Mouse (Mus musculus) frontal cortex, adult 2 months (tissue): Measurements from ENCODE around the gene Gm13283. TPM values are rescaled to one million over a fixed set of nuclear protein-coding genes. Genes with fewer than 3 reads are reported as not detected.
"Not testable (repeated sequence)": the region's sequence is repeated elsewhere in the genome, so short reads cannot be mapped to it uniquely, and the experiment has no call there.

ENCODE experiments used
- DNase-seq, 2 experiments: peaks; one replicate each; pipeline ENCODE4 v3.0.0; 2022; ENCODE audit warnings: low spot score in 1 of 2; ENCODE audit errors: extremely low spot score in 1 of 2
- polyA plus RNA-seq: library from polyadenylated mRNA; depleted of rRNA; stranded (reverse); fragments of >200 nt; gene quantifications from 2 replicates; pipeline ENCODE4 v1.2.3, GENCODE M21; 2012; rRNA removed

The Gm13283 gene
- not detected in 2 replicates for polyA plus RNA-seq

DNA sequence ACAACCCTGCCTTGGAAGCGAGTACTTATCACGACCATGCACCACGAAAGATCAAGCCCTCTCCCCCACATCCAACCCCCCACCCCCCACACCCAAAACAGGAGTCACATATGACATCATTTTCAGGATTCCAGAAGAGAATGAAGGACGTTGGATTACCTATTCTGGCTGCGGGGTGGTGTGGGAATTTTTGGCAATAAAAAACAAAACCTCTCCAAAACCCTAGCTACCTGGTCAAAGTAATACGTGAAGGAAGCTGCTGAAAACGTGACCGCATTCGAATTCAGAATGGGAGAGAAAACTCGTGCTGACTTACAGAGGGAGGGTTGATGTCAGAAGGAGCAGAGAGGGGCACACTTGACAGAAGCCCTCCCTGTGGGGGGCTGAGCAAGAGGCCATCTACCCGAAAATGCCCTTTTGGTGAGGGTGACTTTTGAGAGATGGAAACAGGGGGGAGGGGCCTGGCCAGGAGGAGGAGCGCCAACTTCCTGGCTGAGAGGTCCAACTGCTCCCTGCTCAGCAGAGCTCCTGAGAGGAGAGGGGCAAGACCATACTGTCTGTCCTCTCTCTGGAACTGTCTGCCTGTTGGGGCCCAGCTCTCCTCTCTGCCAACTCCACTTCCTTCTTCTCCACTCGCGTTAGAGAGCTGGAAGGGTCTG, at the start of gene Gm13283:
Gm13283 (plus strand) TSS at position 510 of the 659 bp plus-strand sequence.
- peak; percentile 24 to 43 for DNase-seq

DNA sequence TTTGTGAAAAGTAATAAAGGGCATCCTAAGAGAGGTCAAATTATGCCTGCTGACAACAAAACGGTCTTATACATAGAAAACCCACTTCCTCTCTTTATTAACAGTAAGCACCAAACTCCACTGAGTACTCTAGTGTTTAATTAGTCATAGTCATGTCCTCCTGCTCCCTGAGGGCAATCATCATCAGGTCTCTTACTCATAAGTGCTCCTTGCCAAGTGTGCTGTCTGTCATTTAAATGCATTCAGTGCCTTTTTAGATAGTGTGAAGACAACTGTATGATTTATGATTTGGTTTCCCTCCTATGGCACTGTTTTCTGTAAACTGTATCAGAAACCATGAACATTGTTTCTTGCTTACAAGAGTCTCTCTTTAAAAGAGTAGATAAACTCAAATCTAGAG, 45.6 kb upstream of the Gm13283 start:
- DNase-seq = no peak

DNA sequence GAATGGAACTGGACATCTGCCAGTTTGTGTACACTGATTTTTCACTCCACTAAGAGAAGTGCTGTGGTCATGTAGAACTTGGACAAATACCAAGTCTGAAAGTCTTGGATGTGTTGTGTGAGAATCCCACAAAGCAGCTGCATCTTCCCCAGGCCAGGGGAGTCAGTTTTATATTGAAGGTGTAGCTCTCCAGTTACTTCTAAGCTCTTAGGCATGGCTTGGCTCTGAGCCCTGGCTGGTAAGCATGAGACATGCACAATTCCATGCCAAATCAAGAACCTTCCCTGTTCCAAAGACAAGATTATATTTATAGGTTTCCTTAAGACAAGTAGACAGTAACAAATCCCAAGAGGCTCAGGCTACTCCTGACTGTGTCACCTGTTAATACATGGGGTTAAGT, 44.9 kb upstream of the Gm13283 start:
- no peak for DNase-seq

DNA sequence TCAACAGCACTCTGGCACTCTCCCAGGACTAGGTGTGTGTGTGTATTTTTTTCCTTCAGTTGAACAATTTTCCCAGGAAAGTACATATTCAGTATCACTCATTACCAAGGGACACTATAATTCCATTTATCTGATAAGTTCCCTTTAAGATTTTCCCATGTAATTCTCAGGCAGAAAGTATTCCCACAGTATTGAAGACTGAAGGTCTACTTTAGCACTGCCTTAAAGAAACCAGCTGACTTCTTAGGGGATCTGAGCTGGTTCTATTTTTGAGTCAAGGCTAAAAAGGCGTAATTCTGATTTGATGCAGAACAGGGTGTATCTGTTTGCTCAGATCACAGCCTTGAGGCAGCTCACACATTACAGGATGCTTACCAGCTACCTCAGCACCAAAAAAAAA, 41.2 kb upstream of the Gm13283 start:
- no peak for DNase-seq

DNA sequence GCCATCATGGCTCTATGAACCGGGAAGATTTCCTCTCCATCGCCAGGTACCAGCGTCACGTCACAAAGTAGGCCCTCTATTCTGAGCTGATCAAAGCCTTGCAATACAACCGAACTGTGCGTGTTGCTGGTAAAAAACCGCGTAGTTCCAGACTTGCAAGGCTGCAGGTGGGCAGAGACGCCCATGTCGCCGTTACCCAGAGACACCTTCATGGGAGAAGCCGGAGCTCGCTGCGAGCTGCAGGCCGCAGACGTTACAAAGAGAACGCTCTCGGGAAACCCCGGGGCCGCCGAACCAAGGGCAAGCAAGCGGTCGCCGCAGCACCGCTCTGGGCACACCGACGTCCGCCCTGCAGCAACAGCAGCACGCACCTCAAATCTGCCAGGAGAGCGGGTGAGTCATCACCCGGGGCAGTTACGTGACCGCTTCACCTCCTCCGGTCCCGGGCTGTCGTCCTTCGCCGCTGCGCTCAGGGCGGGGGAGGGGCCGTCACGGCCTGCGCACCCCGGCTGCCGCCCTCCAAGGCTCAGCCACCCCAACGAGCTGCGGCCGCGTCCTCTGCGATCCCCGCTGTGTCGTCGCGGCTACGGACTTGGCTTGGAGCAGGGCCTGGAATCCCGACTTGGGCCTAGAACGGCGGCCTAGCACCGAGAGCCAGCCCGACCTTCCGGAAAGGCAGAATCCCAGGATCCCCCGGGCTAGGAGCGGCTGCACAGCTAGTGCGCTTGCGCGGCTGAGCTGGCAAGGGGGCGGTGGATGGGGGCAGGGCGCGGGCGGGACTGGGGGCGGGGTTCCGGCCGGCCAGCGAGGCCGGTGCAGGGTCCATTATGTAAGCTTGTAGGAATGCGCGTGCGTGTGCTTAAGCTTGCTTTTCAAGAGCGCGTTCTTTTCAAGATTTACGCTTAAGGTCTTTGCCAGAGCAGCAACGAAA, 37.9 kb upstream of the Gm13283 start, which contains the start of the genes Gm26566 and Klhl9:
Gm26566 (plus strand) TSS at position 15 of the 931 bp plus-strand sequence.
Klhl9 (minus strand) TSS at position 675 of the 931 bp plus-strand sequence.
- DNase-seq = peak; percentile 65 to 86

DNA sequence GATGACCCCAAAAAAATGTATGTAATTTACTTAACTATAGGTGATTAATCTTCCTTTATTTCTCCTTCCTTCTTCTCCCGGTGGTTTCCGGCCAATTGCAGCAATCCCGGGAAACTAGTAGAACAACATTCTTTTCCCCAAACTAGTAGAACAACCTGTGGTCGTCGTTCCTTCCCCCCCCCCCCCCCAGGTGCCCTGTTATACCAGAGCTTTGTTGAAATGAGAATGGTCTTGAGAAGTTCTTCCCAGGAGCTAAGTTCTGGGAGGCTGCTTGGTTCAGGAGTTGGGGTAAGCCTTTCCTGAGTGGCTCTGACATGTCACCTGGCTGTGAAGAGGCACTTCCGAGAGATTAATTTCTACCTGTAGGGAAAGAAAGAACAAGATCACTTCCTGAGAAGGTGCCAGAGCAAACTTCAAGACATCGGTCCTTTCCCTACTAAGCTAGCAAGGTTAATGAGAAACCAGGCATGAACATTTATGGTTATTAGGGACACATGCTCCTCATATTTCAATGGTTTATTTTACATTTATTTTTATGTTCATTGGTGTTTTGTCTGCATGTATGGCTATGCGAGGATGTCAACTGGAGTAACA, 36.3 kb upstream of the Gm13283 start:
- DNase-seq = no peak

DNA sequence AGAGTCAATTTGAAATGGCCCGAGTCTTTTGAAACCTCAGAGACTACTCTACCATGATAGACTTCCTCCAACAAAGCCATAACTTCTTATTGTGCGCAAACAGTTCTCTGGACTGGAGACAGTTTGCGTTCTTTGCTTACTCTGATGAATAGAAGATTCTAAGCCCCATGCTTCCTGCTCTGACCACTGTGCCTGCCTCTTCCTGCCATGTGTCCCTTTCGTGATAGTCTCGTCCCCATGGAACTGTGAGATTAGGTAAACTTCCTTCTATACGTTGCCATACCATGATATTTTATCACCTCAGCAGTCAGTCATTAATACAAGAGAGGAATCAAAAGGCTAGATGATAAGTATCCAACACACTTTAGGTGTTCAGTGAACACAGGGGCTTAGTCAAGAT, 33.2 kb upstream of the Gm13283 start:
- no peak for DNase-seq

DNA sequence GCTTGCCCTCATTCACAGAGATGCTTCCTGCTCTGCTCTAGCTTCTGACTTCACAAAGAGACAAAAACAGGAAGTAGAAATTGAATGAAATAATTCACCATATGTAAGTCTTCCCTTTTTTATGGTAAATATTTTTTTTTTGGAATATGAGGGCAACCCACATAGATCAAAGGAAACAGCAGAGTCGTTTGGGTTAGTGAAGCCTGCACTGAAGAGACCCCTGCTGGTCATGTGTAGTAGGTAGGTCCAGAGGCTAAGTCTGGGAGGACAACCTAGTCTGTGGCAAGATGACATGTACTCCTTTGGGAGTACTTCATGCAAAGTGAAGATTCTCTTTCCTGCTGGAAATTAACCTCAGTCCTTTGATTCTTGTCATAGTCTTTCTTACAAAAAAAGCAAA, 32.6 kb upstream of the Gm13283 start:
- no peak for DNase-seq

DNA sequence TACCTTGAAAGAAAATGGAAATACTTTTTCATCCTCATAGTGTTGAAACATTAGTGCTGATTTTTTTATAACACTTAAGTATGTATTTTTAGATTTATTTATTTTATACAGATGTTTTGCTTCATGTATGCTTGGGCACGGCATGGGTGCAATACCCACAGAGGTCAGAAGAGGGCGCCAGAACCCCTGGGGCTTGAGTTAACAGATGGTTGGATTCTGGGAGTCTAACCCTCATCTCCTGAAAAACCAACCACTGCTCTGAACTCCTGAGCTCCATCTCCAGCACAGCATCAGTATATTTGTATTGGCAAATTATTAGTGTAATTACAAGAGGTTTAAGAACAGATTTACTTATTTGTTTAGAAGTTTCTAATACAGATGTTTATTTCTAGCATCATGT, 21.4 kb upstream of the Gm13283 start:
- peak in 1 of 2 experiments; percentile 74 for DNase-seq

DNA sequence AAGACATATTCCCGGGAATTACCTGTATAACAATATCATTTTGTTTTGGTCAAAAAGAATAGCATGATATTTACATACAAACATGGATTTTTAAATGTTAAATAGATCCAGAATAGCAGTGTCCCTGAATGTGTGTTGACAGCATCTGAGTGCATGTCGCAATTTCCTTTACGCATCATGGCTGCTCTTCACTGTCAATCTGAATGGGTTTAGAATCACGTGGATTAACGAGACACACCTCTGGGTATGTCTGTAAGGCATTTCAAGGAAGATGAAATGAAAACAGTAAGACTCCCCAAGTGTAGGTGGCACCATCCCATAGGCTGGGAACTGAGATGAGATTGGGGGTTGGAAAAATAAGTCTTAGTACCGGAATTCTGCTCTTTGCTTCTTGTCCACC, 20.9 kb upstream of the Gm13283 start:
- DNase-seq = no peak

DNA sequence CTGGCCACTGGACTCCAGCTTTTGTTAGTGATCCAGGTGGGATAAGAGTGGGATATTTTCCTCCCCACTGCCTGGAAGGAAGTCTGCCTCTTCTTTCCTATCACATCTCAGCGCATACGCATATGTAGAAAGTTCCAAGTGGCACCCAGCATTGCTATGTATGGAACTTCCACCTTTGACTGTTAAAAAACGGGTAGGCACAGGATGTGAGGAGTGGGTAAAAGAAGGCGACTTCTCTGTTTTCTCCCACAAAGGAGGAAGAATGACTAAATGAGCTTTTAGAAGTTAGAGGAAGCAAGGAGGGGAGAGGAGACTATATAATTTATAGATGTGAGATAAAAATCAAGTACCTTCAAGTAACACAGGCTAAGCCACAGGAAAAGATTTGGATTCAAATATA, 18.5 kb upstream of the Gm13283 start:
- DNase-seq = no peak

DNA sequence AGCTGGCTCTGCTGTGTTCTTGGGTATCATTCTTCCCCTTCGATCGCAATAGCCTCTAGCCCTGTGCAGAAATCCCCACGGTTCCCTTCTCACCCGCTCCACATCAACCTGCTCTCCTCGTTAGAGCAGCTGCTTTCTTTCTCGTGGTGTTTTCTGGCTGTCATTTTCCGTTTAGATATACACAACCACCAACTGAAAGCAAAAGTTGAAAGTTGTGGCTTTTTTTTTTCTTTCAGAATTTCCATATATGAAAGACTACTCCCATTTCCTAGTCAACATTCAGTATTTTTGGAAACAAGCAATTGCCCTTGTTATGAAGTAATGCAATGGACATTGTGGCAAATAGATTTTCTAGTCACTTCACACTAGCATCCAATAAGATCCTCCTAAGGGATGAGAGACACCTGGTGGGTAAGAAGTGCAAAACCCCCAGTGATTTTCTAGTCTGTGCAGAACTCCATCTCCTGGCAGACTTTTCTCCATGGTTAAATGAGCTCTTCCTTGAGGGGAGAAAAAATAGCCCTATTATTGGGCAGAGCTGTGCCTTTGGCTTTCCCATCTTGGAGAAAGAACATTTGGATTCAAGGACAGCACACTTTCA, 17.0 kb upstream of the Gm13283 start:
- no peak for DNase-seq

DNA sequence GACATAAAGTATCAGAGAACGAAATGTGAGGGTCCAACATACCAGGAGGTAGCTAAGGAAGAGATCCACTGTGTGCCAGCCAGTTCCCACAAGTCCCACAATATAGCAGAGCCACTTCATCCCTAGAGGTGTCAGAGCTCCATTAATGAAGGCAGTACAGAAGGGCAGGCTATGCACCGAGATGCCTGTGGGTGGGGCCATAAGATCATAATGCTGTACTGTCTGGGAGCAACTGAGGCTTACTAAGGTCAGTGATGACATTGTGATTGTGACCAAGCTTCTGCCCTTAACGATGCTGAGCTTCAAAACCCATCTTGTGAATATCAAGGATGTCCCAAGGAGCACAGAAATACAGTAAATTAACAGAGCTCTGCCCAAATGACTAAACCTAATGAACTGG, 15.7 kb upstream of the Gm13283 start:
- DNase-seq = no peak

DNA sequence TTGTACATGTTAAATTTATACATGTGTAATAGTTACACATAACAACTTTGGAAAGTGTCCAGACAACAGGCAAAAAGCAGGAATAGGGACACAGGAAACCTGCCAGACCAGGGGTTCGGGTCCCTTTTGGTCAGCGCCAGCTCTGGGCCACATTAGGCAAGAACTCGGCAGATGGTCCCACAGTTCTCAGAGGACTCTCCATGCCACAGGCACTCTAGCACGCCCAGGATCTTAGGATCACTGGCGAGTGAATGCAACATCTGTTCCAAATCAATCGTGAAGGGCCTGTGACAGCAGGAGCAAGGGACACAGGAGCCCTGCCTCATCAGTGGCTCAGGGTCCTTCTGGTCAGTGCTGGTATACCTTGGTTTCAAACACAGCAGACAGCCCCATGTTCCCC, 10.0 kb upstream of the Gm13283 start:
- no peak for DNase-seq

DNA sequence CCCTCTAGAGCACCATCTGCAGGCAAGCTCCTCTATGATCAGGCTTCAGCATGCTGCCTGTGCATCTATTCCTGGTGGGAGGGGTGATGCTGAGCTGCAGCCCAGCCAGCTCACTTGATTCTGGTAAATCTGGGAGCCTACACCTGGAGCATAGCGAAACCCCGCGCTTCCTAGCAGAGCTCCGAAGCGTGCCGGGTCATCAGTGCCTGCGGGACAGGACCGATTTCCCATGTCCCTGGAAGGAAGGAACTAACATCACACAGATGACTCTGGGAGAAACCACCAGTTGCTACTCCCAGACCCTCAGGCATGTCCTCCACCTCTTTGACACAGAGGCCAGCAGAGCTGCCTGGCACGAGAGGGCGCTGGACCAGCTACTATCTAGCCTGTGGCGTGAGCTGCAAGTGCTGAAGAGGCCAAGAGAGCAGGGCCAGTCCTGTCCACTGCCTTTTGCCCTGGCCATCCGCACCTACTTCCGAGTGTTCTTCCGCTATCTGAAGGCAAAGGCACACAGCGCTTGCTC, 5.0 kb upstream of the Gm13283 start, which contains the start of gene Gm13271:
Gm13271 (plus strand) TSS at position 51 of the 523 bp plus-strand sequence.
- peak; percentile 65 to 83 for DNase-seq

DNA sequence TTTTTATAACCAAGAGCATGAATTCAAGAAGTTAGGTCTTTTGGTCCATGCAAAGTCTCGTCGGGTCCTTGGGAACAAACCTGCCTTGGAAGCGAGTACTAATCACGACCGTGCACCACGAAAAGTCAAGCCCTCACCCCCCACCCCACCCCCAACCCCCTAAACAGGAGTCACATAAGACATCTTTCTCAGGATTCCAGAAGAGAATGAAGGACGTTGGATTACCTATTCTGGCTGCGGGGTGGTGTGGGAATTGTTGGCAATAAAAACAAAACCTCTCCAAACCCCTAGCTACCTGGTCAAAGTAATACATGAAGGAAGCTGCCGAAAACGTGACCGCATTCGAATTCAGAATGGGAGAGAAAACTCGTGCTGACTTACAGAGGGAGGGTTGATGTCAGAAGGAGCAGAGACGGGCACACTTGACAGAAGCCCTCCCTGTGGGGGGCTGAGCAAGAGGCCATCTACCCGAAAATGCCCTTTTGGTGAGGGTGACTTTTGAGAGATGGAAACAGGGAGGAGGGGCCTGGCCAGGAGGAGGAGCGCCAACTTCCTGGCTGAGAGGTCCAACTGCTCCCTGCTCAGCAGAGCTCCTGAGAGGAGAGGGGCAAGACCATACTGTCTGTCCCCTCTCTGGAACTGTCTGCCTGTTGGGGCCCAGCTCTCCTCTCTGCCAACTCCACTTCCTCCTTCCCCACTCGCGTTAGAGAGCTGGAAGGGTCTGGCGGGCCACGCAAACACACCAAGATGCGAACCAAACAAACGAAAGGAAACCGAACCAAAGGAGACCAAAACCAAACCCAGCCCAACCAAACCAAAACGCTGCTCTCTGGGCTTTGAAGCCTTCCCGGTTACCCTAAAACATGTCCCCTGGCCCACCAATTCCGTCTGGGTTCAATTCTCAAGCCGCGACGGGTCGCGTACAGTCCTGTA, 3.1 kb upstream of the Gm13283 start:
- not testable (repeated sequence) for DNase-seq

DNA sequence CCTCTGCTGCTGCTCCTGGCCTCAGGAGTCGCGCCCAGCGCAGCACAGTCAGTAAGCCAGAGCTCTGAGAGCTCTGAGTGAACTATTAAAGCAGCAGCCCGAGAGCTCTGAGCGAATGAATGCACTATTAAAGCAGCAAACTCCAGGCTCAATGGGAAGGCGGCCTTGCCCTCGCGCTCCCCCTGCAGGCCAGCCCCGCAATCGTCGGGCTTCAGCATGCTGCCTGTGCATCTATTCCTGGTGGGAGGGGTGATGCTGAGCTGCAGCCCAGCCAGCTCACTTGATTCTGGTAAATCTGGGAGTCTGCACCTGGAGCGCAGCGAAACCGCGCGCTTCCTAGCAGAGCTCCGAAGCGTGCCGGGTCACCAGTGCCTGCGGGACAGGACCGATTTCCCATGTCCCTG, 2.3 kb upstream of the Gm13283 start:
- peak; percentile 91 to 94 for DNase-seq

DNA sequence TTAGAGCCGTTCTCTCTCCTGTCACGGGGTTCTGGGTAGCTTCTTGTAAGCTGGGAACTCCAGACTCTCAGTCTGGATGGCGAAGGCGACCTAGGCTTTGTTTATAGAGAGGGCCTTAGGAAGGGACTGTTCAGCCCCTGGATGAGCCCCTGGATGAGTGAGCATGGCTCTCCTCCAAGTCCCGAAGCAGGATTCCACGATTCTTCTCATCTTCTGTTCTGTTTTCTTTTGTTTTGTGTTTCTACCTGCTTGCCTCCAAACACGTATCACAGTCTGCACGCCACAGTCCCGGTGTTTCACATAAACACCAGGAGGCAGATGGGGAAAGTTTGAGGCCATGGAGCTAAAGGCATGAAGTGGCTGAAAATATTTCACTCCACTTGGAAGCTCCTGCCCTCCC, 1.2 kb upstream of the Gm13283 start:
- DNase-seq = not testable (repeated sequence)

DNA sequence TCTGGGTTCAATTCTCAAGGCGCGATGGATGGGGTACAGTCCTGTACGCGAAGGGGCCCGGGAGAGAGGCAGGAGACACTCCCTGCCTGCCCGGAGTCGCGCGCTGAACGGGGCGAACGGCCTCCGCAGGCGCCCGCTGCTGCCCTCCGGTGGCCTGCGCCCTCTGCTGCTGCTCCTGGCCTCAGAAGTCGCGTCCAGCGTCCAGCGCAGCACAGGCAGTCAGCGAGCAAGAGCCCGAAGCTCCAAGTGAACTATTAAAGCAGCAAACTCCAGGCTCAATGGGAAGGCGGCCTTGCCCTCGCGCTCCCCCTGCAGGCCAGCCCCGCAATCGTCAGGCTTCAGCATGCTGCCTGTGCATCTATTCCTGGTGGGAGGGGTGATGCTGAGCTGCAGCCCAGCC, 512 bp downstream of the Gm13283 start:
- peak in 1 of 2 experiments; percentile 48 for DNase-seq
